Mouse (Mus musculus) olfactory bulb, adult 2 months (tissue): ENCODE measurements at regions not wholly inside any gene's neighbourhood (a gene's known extent, or its start where the extent isn't known, plus 50 kb on each side); places are given as distances from the start of the nearest gene placed in this dataset.

ENCODE experiments used
- CTCF ChIP-seq: fragments of 200-500 bp; IDR thresholded peaks from 2 replicates; pipeline ENCODE4 v1.5.1; 2012; ENCODE audit warnings: low read depth, mild to moderate bottlenecking, low read length, moderate library complexity; ENCODE audit not compliant: insufficient read depth
- POLR2A ChIP-seq: fragments of 200-500 bp; IDR thresholded peaks from 2 replicates; pipeline ENCODE4 v1.6.1; 2012; ENCODE audit warnings: mild to moderate bottlenecking, low read depth, low read length, moderate library complexity; ENCODE audit not compliant: insufficient read depth

GRCm38 (mm10) chr5:97296213-97296612 is 96.0 kb downstream of the Naa11 start:
- no peak for TF ChIP-seq CTCF
- TF ChIP-seq POLR2A, result no peak
